13 mouse cellular contexts compared by ENCODE assay signal in genomic region chr10:66039410-66039809, GRCm38 (mm10).
"Had no signal": no experiment of that assay in that cellular context is flagged by ENCODE, and none has a peak within 500 bp of the region (broad histone marks: within the 10 kb centered on the region; RNA-seq: fewer than 3 reads in every experiment).

No protein-coding gene starts in this region.

- H3K9ac ChIP-seq: intestine, embryonic 15.5 days; limb, embryonic 15.5 days; liver, embryonic 12.5 days; lung, embryonic 14.5 days; midbrain, embryonic 15.5 days; neural tube, embryonic 12.5 days had no signal

- H3K4me1 ChIP-seq: intestine, embryonic 15.5 days; limb, embryonic 15.5 days; liver, embryonic 12.5 days; megakaryocyte, embryonic 14.5 days; midbrain, embryonic 15.5 days; neural tube, embryonic 12.5 days had no signal

- H3K9me3 ChIP-seq: intestine, embryonic 15.5 days; limb, embryonic 15.5 days; liver, embryonic 12.5 days; megakaryocyte, embryonic 14.5 days; midbrain, embryonic 15.5 days; neural tube, embryonic 12.5 days had no signal

- H3K4me2 ChIP-seq: intestine, embryonic 15.5 days; limb, embryonic 15.5 days; liver, embryonic 12.5 days; lung, embryonic 14.5 days; midbrain, embryonic 11.5 days; midbrain, embryonic 15.5 days; neural tube, embryonic 12.5 days had no signal

- DNase-seq: lung, embryonic 14.5 days; lung, postnatal 10 days; lung, postnatal 4 days; right cerebral cortex, postnatal 25 days; thymus, postnatal 36 days had no signal

- H3K36me3 ChIP-seq: intestine, embryonic 15.5 days; limb, embryonic 15.5 days; liver, embryonic 12.5 days; midbrain, embryonic 15.5 days; neural tube, embryonic 12.5 days had no signal

- ATAC-seq: intestine, embryonic 15.5 days; liver, embryonic 12.5 days; midbrain, embryonic 15.5 days had no signal

- H3K27me3 ChIP-seq: intestine, embryonic 15.5 days; limb, embryonic 15.5 days; liver, embryonic 12.5 days; megakaryocyte, embryonic 14.5 days; midbrain, embryonic 15.5 days; neural tube, embryonic 12.5 days had no signal

- H3K4me3 ChIP-seq: intestine, embryonic 15.5 days; left cerebral cortex, adult 2 months; limb, embryonic 15.5 days; liver, embryonic 12.5 days; megakaryocyte, embryonic 14.5 days; midbrain, embryonic 15.5 days; neural tube, embryonic 12.5 days had no signal

- H3K27ac ChIP-seq: intestine, embryonic 15.5 days; left cerebral cortex, adult 2 months; limb, embryonic 15.5 days; liver, embryonic 12.5 days; midbrain, embryonic 15.5 days; neural tube, embryonic 12.5 days had no signal
